In genomic region chr1:155901348-155901747, GRCm38 (mm10) we compare ENCODE assay signal across 30 mouse cellular contexts.
"Had no signal": no experiment of that assay in that cellular context is flagged by ENCODE, and none has a peak within 500 bp of the region (broad histone marks: within the 10 kb centered on the region; RNA-seq: fewer than 3 reads in every experiment).

No protein-coding gene starts in this region.

- H3K4me1 ChIP-seq: limb, embryonic 10.5 days; limb, embryonic 12.5 days; limb, embryonic 13.5 days; limb, embryonic 15.5 days; liver, embryonic 12.5 days; liver, embryonic 13.5 days; liver, embryonic 15.5 days; lung, embryonic 15.5 days; midbrain, embryonic 10.5 days; midbrain, embryonic 12.5 days; midbrain, embryonic 13.5 days; midbrain, embryonic 15.5 days; neural tube, embryonic 12.5 days had no signal

- DNase-seq: left cerebral cortex, postnatal 4 days; liver; liver, embryonic 13.5 days; liver, postnatal 0 days; lung, adult 18-20 months; lung, adult 2 months; lung, embryonic 14.5 days; lung, postnatal 10 days; lung, postnatal 14 days; lung, postnatal 36 days; lung, postnatal 4 days; midbrain, embryonic 14.5 days had no signal

- H3K27ac ChIP-seq: limb, embryonic 10.5 days; limb, embryonic 12.5 days; limb, embryonic 13.5 days; limb, embryonic 15.5 days; liver, embryonic 12.5 days; liver, embryonic 13.5 days; liver, embryonic 14.5 days; liver, embryonic 15.5 days; lung, embryonic 15.5 days; macrophage; midbrain, embryonic 10.5 days; midbrain, embryonic 12.5 days; midbrain, embryonic 13.5 days; midbrain, embryonic 15.5 days; neural tube, embryonic 12.5 days had no signal

- ATAC-seq: liver, embryonic 12.5 days; liver, postnatal 0 days; lung, postnatal 0 days; midbrain, embryonic 13.5 days; midbrain, embryonic 15.5 days; midbrain, embryonic 16.5 days had no signal

- H3K4me3 ChIP-seq: limb, embryonic 10.5 days; limb, embryonic 12.5 days; limb, embryonic 13.5 days; limb, embryonic 15.5 days; liver, embryonic 12.5 days; liver, embryonic 13.5 days; liver, embryonic 15.5 days; lung, embryonic 15.5 days; megakaryocyte, embryonic 14.5 days; midbrain, embryonic 10.5 days; midbrain, embryonic 12.5 days; midbrain, embryonic 13.5 days; midbrain, embryonic 15.5 days; myocyte; neural tube, embryonic 12.5 days had no signal
